Mouse (Mus musculus) hindbrain, embryonic 16.5 days (tissue): Measurements from ENCODE around the gene Scp2d1. TPM values are rescaled to one million over a fixed set of nuclear protein-coding genes. Genes with fewer than 3 reads are reported as not detected.

ENCODE experiments used
- polyA plus RNA-seq: library from polyadenylated mRNA; unstranded; fragments of >200 nt; fragmentation: Nextera tagmentation; extraction: Ambion mirVana; gene quantifications from 2 replicates; pipeline ENCODE4 v1.2.1, GENCODE M21; 2015

The Scp2d1 gene
- polyA plus RNA-seq, 1 experiment from 2014 or later = not detected

Other genes with a start within 250 kb of the Scp2d1 start
- gene Smim26, start 229.6 kb upstream of the Scp2d1 start, polyA plus RNA-seq = 59.8 and 63.3 TPM in 2 replicates
- 137 and 144 TPM in 2 replicates for gene Dtd1, start 223.8 kb upstream of the Scp2d1 start, polyA plus RNA-seq